ENCODE assay signal across 9 mouse cellular contexts in the genomic region with DNA sequence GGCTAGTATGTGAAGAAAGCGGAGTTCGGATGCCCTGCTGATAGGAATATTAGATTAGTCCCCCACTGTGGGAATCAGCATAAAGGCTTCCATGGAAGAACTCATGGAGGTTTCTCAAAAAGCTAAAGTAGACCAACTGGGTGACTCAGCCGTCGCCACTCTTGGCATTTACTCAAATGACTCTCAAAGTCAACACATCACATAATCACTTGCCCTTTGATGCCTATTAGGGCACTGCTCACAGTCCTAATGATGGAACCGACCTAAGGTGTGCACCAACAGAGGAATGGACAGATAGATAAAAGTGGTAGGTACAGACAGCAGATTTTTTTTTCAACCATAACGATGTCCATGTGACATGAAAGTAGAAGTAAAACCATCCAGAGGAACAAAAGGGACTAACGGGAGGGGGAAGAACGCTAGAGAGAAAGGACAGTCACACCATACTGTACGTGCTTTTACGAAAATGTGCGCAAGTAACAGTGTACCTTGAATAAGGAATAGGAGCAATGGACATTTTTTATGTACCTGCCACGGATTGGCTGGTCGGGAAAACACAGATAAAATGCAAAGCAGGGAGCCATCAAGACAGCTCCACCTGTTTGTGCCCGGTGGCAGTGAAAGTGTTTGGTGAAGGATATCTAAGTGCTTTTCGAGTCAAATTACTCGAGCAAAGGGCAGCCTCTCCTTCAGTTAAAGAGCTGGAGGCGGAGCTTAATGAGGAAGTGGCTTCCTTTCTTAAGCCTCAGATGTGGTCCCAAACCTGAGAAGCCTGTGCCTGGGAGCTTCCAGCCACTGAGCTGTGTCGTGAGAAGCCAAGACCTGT. TPM values are rescaled to one million over a fixed set of nuclear protein-coding genes. Genes with fewer than 3 reads are reported as not detected.
DNase-seq lines count a peak whose midpoint lies in the region; TF ChIP-seq lines count a peak whose summit lies in the region.
"Had no signal": no experiment of that assay in that cellular context is flagged by ENCODE, and none has a peak within 500 bp of the region (broad histone marks: within the 10 kb centered on the region; RNA-seq: fewer than 3 reads in every experiment).

No protein-coding gene starts in this region.

- no peak for TF ChIP-seq CTCF in ES-Bruce4 (IDR thresholded peaks at IDR 0.05; ENCODE audit: low read depth, low read length)

- no peaks in the 10 kb centered on the region for H3K9me3 ChIP-seq in ES-Bruce4 (replicated peaks; ENCODE audit: control insufficient read depth, insufficient read depth, low read length, poor library complexity, severe bottlenecking)

- no peak for TF ChIP-seq POLR2A in ES-Bruce4 (IDR thresholded peaks at IDR 0.05; ENCODE audit: insufficient read depth, low read length)

- H3K36me3 ChIP-seq in ES-Bruce4 (ENCODE audit: control insufficient read depth, insufficient read depth, low read length, poor library complexity, severe bottlenecking): no peaks in the 10 kb centered on the region

- TF ChIP-seq EP300 in ES-Bruce4 (IDR thresholded peaks at IDR 0.05; ENCODE audit: insufficient read depth, low read depth, low read length): no peak

- H3K27me3 ChIP-seq in ES-Bruce4 (ENCODE audit: control insufficient read depth, insufficient read depth, low read length, poor library complexity, severe bottlenecking): no peaks in the 10 kb centered on the region

- peak overlapping the region; percentile 39 for H3K4me3 ChIP-seq in ES-Bruce4 (ENCODE audit: low read depth, low read length)

- H3K9ac ChIP-seq in ES-Bruce4 (ENCODE audit: low read depth, poor library complexity, severe bottlenecking): no peak overlapping the region

- intact Hi-C loops in gastrocnemius, postnatal 36 days (cut with DNase I): no loop called here

- peak overlapping the region; percentile 37; the same call in 1 of the 2 replicates for H3K27ac ChIP-seq in ES-Bruce4 (ENCODE audit: insufficient read depth, low read length)

- peak; percentile 86 for DNase-seq in A20 (ENCODE audit: low read depth, low spot score)
- peak; percentile 59 for DNase-seq in kidney, adult 8-10 months
- DNase-seq in lung, postnatal 4 days: peak; percentile 30 to 41
- no peak for DNase-seq in cerebellum, adult 11 months
- DNase-seq in frontal cortex, postnatal 36 days (ENCODE audit: low spot score in 2 of 2): no peak
- no peak for DNase-seq in gastrocnemius, postnatal 36 days
- no peak for DNase-seq in neural tube, embryonic 10.5 days (ENCODE audit: extremely low spot score, low spot score)
- DNase-seq: cerebellum, adult 18-20 months had no signal

- peaks cover 3% of the 10 kb centered on the region for H3K4me1 ChIP-seq in ES-Bruce4 (ENCODE audit: control insufficient read depth, insufficient read depth, low read length)

RNA-seq across cellular contexts. Expression of gene Bcl2l14, which starts 17.8 kb away (rescaled TPM):
- polyA plus RNA-seq in ES-Bruce4 (2011; ENCODE audit: insufficient read depth, insufficient read length, low read depth, missing spikeins): 0.90 and 1.2 TPM in 2 replicates
- not detected for total RNA-seq in gastrocnemius, postnatal 36 days (2021)

Comparison
In these comparisons a context has a peak if more than half of its experiments do, and no peak if none do; other contexts are left out.
1. DNase-seq: peak in A20 (single experiment), kidney, adult 8-10 months (2 of 2) and lung, postnatal 4 days (2 of 2); none in cerebellum, adult 11 months (single experiment), frontal cortex, postnatal 36 days (0 of 2), gastrocnemius, postnatal 36 days (0 of 2) and neural tube, embryonic 10.5 days (single experiment).